Mouse (Mus musculus): ENCODE measurements around the gene Galnt18. TPM values are rescaled to one million over a fixed set of nuclear protein-coding genes. Genes with fewer than 3 reads are reported as not detected.

Gene Galnt18
- polyA plus RNA-seq, 1 experiment, result 13.6 TPM

- no peaks in the 10 kb centered on the region for H3K27me3 ChIP-seq (ENCODE audit: control insufficient read depth, insufficient read depth, low read length)
- H3K36me3 ChIP-seq (ENCODE audit: control insufficient read depth, insufficient read depth, low read length), result no peaks in the 10 kb centered on the region
- no peak for TF ChIP-seq CTCF (IDR thresholded peaks at IDR 0.05; ENCODE audit: borderline replicate concordance, control insufficient read depth, extremely low read depth, insufficient read depth, low read length, poor library complexity)
- TF ChIP-seq POLR2A (IDR thresholded peaks at IDR 0.05; ENCODE audit: control insufficient read depth, extremely low read depth, insufficient read depth, low read length, poor library complexity), result no peak
- H3K27ac ChIP-seq (ENCODE audit: control insufficient read depth, insufficient read depth, low read length), result no peak overlapping the region
- WGBS, result 20% methylated on average over 2 of the region's 2 CpGs
- no peak overlapping the region for H3K4me3 ChIP-seq (ENCODE audit: control insufficient read depth, insufficient read depth, low read length)
- no peak for DNase-seq
- H3K4me1 ChIP-seq (replicated peaks; ENCODE audit: control insufficient read depth, insufficient read depth, low read length), result no peaks in the 10 kb centered on the region
Observed at GRCm38 (mm10) chr7:111575096-111575495, 204.7 kb downstream of the Galnt18 start.

- no peaks in the 10 kb centered on the region for H3K27me3 ChIP-seq (ENCODE audit: control insufficient read depth, insufficient read depth, low read length)
- no peaks in the 10 kb centered on the region for H3K36me3 ChIP-seq (ENCODE audit: control insufficient read depth, insufficient read depth, low read length)
- DNase-seq, result no peak
- no peaks in the 10 kb centered on the region for H3K4me1 ChIP-seq (replicated peaks; ENCODE audit: control insufficient read depth, insufficient read depth, low read length)
- no peak overlapping the region for H3K4me3 ChIP-seq (ENCODE audit: control insufficient read depth, insufficient read depth, low read length)
- 98% methylated on average over 2 of the region's 2 CpGs for WGBS
- TF ChIP-seq POLR2A (IDR thresholded peaks at IDR 0.05; ENCODE audit: control insufficient read depth, extremely low read depth, insufficient read depth, low read length, poor library complexity) (no peak), CTCF (IDR thresholded peaks at IDR 0.05; ENCODE audit: borderline replicate concordance, control insufficient read depth, extremely low read depth, insufficient read depth, low read length, poor library complexity) (no peak)
- no peak overlapping the region for H3K27ac ChIP-seq (ENCODE audit: control insufficient read depth, insufficient read depth, low read length)
Observed at GRCm38 (mm10) chr7:111572336-111572735, 207.4 kb downstream of the Galnt18 start.

GRCm38 (mm10) chr7:111566838-111567237, 212.9 kb downstream of the Galnt18 start:
- no peaks in the 10 kb centered on the region for H3K4me1 ChIP-seq (replicated peaks; ENCODE audit: control insufficient read depth, insufficient read depth, low read length)
- 94% methylated on average over 6 of the region's 6 CpGs for WGBS
- DNase-seq, result no peak

GRCm38 (mm10) chr7:111563316-111564110, 216.3 kb downstream of the Galnt18 start:
- WGBS, result 65% methylated on average over 9 of the region's 9 CpGs
- no peak for DNase-seq

More at GRCm38 (mm10) chr7:111566838-111567237, 212.9 kb downstream of the Galnt18 start:
- TF ChIP-seq POLR2A (IDR thresholded peaks at IDR 0.05; ENCODE audit: control insufficient read depth, extremely low read depth, insufficient read depth, low read length, poor library complexity) (no peak), CTCF (IDR thresholded peaks at IDR 0.05; ENCODE audit: borderline replicate concordance, control insufficient read depth, extremely low read depth, insufficient read depth, low read length, poor library complexity) (no peak)
- no peaks in the 10 kb centered on the region for H3K27me3 ChIP-seq (ENCODE audit: control insufficient read depth, insufficient read depth, low read length)
- no peak overlapping the region for H3K27ac ChIP-seq (ENCODE audit: control insufficient read depth, insufficient read depth, low read length)
- H3K4me3 ChIP-seq (ENCODE audit: control insufficient read depth, insufficient read depth, low read length), result no peak overlapping the region
- H3K36me3 ChIP-seq (ENCODE audit: control insufficient read depth, insufficient read depth, low read length), result no peaks in the 10 kb centered on the region

GRCm38 (mm10) chr7:111560097-111560496, 219.7 kb downstream of the Galnt18 start:
- peak; percentile 11 for DNase-seq
- WGBS, result 76% methylated on average over 3 of the region's 3 CpGs
- H3K36me3 ChIP-seq (ENCODE audit: control insufficient read depth, insufficient read depth, low read length), result no peaks in the 10 kb centered on the region
- H3K27me3 ChIP-seq (ENCODE audit: control insufficient read depth, insufficient read depth, low read length), result no peaks in the 10 kb centered on the region
- TF ChIP-seq POLR2A (IDR thresholded peaks at IDR 0.05; ENCODE audit: control insufficient read depth, extremely low read depth, insufficient read depth, low read length, poor library complexity), result no peak
- no peak overlapping the region for H3K4me3 ChIP-seq (ENCODE audit: control insufficient read depth, insufficient read depth, low read length)
- H3K4me1 ChIP-seq (replicated peaks; ENCODE audit: control insufficient read depth, insufficient read depth, low read length), result no peaks in the 10 kb centered on the region
- H3K27ac ChIP-seq (ENCODE audit: control insufficient read depth, insufficient read depth, low read length), result no peak overlapping the region

More at GRCm38 (mm10) chr7:111563316-111564110, 216.3 kb downstream of the Galnt18 start:
- no peak overlapping the region for H3K4me3 ChIP-seq (ENCODE audit: control insufficient read depth, insufficient read depth, low read length)
- TF ChIP-seq CTCF (IDR thresholded peaks at IDR 0.05; ENCODE audit: borderline replicate concordance, control insufficient read depth, extremely low read depth, insufficient read depth, low read length, poor library complexity), result no peak
- TF ChIP-seq POLR2A (IDR thresholded peaks at IDR 0.05; ENCODE audit: control insufficient read depth, extremely low read depth, insufficient read depth, low read length, poor library complexity), result no peak
- H3K4me1 ChIP-seq (replicated peaks; ENCODE audit: control insufficient read depth, insufficient read depth, low read length), result no peaks in the 10 kb centered on the region
- no peaks in the 10 kb centered on the region for H3K27me3 ChIP-seq (ENCODE audit: control insufficient read depth, insufficient read depth, low read length)
- H3K36me3 ChIP-seq (ENCODE audit: control insufficient read depth, insufficient read depth, low read length), result no peaks in the 10 kb centered on the region
- H3K27ac ChIP-seq (ENCODE audit: control insufficient read depth, insufficient read depth, low read length), result no peak overlapping the region

- 47% methylated on average over 3 of the region's 3 CpGs for WGBS
- Histone ChIP-seq H3K4me1 (replicated peaks; ENCODE audit: control insufficient read depth, insufficient read depth, low read length) (no peaks in the 10 kb centered on the region), H3K36me3 (ENCODE audit: control insufficient read depth, insufficient read depth, low read length) (no peaks in the 10 kb centered on the region), H3K27ac (ENCODE audit: control insufficient read depth, insufficient read depth, low read length) (no peak overlapping the region), H3K4me3 (ENCODE audit: control insufficient read depth, insufficient read depth, low read length) (no peak overlapping the region), H3K27me3 (ENCODE audit: control insufficient read depth, insufficient read depth, low read length) (no peaks in the 10 kb centered on the region)
- TF ChIP-seq POLR2A (IDR thresholded peaks at IDR 0.05; ENCODE audit: control insufficient read depth, extremely low read depth, insufficient read depth, low read length, poor library complexity) (no peak), CTCF (IDR thresholded peaks at IDR 0.05; ENCODE audit: borderline replicate concordance, control insufficient read depth, extremely low read depth, insufficient read depth, low read length, poor library complexity) (no peak)
- DNase-seq, result no peak
Observed at GRCm38 (mm10) chr7:111559011-111559410, 220.8 kb downstream of the Galnt18 start.
